Mouse (Mus musculus) lung, embryonic 14.5 days (tissue): ENCODE measurements at regions not wholly inside any gene's neighbourhood (a gene's known extent, or its start where the extent isn't known, plus 50 kb on each side); places are given as distances from the start of the nearest gene placed in this dataset.
"Not testable (repeated sequence)": the region's sequence is repeated elsewhere in the genome, so short reads cannot be mapped to it uniquely, and the experiment has no call there.

Source experiments
- ATAC-seq: fragments of 200-750 bp; cut with Nextera tagmentation; 2 replicates; pipeline ENCODE4 v1.8.0; 2017; ENCODE audit warnings: mild to moderate bottlenecking, moderate TSS enrichment, moderate library complexity; ENCODE audit not compliant: insufficient read depth
- DNase-seq: peaks from one replicate; pipeline ENCODE4 v3.0.0-alpha.2; 2015
- H3K27ac ChIP-seq: fragments of 300-500 bp; sonication (generic); 2 replicates; pipeline ENCODE4 v1.5.1; 2014; ENCODE audit warnings: low read depth, mild to moderate bottlenecking, moderate library complexity
- H3K27me3 ChIP-seq: fragments of 300-500 bp; sonication (generic); 2 replicates; pipeline ENCODE4 v1.6.1; 2014; ENCODE audit warnings: low read length, control low read depth; ENCODE audit not compliant: insufficient read depth
- H3K36me3 ChIP-seq: fragments of 300-500 bp; sonication (generic); 2 replicates; pipeline ENCODE4 v1.6.1; 2014; ENCODE audit warnings: control low read depth; ENCODE audit not compliant: insufficient read depth
- H3K4me1 ChIP-seq: fragments of 300-500 bp; sonication (generic); 2 replicates; pipeline ENCODE4 v1.6.1; 2014; ENCODE audit warnings: antibody characterized with exemption, control low read depth; ENCODE audit not compliant: insufficient read depth
- H3K4me2 ChIP-seq: fragments of 300-500 bp; sonication (generic); 2 replicates; pipeline ENCODE4 v1.6.1; 2014; ENCODE audit warnings: mild to moderate bottlenecking
- H3K4me3 ChIP-seq: fragments of 300-500 bp; sonication (generic); 2 replicates; pipeline ENCODE4 v1.5.1; 2014; ENCODE audit warnings: low read depth, low read length
- H3K9ac ChIP-seq: fragments of 300-500 bp; sonication (generic); 2 replicates; pipeline ENCODE4 v1.6.1; 2014
- H3K9me3 ChIP-seq: fragments of 300-500 bp; sonication (generic); 2 replicates; pipeline ENCODE4 v1.6.1; 2016; ENCODE audit warnings: low read depth, low read length, control low read depth
- CTCF ChIP-seq: IDR thresholded peaks from 2 replicates; pipeline ENCODE4 v1.5.1; 2016; ENCODE audit warnings: antibody characterized with exemption, low read depth
- WGBS: fragments of 180-500 bp; shearing (Covaris S2); extraction: QIAGEN DNeasy Blood & Tissue Kit; methylation state at CpG from one replicate; pipeline ENCODE4 v1.1.7; 2014; 5-methylcytosine and 5-hydroxymethylcytosine counted together

DNA sequence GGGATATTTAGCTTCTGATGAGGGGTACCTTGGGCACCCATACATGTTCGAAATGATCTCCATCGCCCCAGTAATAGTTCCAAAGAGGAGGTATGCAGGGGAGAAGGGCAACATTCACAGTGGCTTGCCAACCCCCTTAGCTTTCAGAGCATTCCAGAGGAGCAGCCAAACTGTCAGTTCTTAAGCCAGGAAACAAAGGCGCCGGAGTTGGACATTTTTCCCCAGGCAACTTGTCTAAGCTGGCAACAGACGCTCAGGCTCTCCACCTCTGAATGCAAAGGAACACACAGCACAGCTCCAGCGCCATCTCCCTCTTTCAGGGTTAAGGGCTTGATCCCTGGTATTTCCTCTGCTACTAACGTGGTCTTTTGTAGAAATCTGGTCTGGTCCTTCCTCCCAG, 169.2 kb upstream of the Kit start:
- Histone ChIP-seq H3K36me3 (no peaks in the 10 kb centered on the region), H3K9ac (no peak overlapping the region), H3K4me2 (no peak overlapping the region), H3K27me3 (no peaks in the 10 kb centered on the region), H3K27ac (no peak overlapping the region), H3K4me3 (no peak overlapping the region), H3K4me1 (peaks cover 12% of the 10 kb centered on the region), H3K9me3 (no peaks in the 10 kb centered on the region)
- DNase-seq, result peak; percentile 70
- TF ChIP-seq CTCF, result no peak
- ATAC-seq, result no peak
- 44% methylated on average over 7 of the region's 7 CpGs for WGBS

DNA sequence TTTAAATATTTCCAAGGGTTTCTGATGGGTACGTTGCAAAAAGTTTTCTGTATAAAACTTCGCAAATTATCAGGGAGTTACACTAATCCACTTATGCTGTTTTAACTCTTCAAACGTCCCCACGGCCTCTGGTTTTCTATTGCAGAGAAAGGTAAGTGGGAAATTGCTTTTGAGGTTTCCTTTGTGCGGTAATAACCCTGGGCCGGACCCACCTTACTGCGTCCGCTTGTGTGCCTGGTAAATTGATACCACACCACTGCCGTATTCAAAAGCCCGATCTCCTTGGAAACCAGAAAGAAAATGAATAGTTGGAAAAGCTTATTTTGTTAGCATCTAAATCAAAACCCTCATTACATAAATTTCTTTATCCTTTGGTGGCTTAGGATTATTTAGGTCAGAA, 167.0 kb upstream of the Kit start:
- ATAC-seq (no peak), DNase-seq (no peak)
- Histone ChIP-seq H3K9me3 (no peaks in the 10 kb centered on the region), H3K4me2 (no peak overlapping the region), H3K4me3 (no peak overlapping the region), H3K36me3 (no peaks in the 10 kb centered on the region), H3K27me3 (no peaks in the 10 kb centered on the region), H3K4me1 (peaks cover 5% of the 10 kb centered on the region; the same call in 1 of the 2 replicates), H3K27ac (no peak overlapping the region), H3K9ac (no peak overlapping the region)
- WGBS, result 84% methylated on average over 10 of the region's 10 CpGs
- no peak for TF ChIP-seq CTCF

DNA sequence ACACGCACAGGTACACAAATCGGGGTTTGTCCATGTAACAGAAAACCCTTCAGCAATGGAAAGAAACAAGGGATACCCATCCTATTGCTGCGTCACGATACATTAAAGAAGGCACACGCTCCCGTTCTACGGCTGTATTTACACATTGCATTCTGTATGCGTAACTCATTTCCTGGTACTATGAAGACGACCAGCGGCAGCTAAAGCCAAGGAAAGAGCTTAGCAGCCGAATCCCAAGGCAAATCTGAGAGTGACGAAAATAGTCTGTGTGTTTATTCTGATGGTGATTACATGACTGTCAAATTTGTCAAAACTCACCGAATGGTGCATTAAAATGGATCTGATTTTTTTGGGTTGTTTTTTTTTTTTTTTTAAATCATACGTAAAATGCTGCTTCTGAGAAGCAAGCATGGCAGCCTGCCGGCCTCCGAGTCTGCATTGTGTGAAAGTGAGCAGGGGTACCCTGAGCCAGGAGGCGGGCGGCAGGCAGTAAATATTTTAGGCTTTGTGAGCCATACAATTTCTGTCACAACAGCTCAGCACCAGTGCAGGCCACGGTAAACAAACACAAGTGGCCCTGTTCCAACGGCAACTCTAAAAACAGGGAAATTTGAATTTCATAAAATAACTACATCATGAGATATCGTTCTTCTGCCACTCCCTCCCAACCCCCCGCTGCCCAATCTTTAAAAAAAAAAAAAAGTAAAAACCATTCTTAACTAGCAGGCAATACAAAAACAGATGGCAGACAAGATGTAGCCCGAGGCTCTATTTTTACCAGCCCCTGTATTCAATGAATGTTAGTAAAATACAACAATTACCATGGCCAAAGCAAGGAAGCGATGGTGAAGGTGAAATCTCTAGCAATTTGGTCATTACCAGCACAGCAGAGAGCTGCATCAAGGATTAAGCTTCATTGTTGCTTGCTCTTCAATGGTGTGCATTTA, 164.2 kb upstream of the Kit start:
- WGBS, result 62% methylated on average over 24 of the region's 24 CpGs
- no peak overlapping the region for H3K9ac ChIP-seq
- no peak for ATAC-seq
- TF ChIP-seq CTCF, result no peak
- peak; percentile 70 for DNase-seq
- H3K27ac ChIP-seq, result no peak overlapping the region
- peak overlapping the region; percentile 4; the same call in 1 of the 2 replicates for H3K4me3 ChIP-seq
- H3K4me1 ChIP-seq, result no peaks in the 10 kb centered on the region
- H3K4me2 ChIP-seq, result peak overlapping the region; percentile 40
- H3K9me3 ChIP-seq, result no peaks in the 10 kb centered on the region
- no peaks in the 10 kb centered on the region for H3K36me3 ChIP-seq
- no peaks in the 10 kb centered on the region for H3K27me3 ChIP-seq

DNA sequence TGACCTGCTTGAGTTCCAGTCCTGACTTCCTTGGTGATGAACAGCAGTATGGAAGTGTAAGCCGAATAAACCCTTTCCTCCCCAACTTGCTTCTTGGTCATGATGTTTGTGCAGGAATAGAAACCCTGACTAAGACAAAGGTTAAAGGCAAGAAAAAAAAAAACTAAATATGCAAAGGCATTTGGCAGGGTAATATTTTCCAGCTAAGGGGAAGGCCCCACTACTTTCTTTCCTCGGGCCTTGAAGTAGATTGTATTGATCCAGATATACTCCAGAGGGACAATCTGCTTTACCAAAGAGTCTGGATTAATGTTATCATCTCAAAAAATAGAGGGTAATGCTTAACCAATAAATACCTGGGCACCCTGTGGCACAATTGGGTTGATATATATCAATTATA, 155.4 kb upstream of the Kit start:
- not testable (repeated sequence) for DNase-seq, ATAC-seq, H3K27me3 ChIP-seq, H3K4me1 ChIP-seq, H3K4me3 ChIP-seq, H3K36me3 ChIP-seq, H3K27ac ChIP-seq, H3K4me2 ChIP-seq, H3K9ac ChIP-seq, H3K9me3 ChIP-seq
- 84% methylated on average over 1 of the region's 2 CpGs for WGBS

DNA sequence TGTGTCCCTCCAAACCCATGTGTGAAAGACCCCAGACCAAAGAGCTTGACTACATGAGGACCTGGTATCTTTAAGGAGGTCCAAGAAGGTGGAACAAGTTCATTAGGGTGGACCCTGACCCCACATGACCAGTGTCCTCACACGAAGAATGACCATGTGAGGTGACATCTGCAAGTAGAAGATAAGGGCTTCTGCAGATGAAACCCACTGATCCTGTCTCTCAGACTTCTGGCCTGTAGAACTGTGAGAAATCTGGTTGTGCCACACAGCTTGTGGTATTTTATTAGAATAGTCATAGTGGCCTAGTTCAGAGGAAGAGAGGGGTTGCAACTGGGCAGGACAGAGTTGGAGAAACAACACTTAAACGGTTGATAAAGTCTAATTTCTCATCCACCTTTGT, 141.8 kb upstream of the Kit start:
- no peak overlapping the region for H3K4me3 ChIP-seq
- no peak overlapping the region for H3K9ac ChIP-seq
- H3K27me3 ChIP-seq, result no peaks in the 10 kb centered on the region
- H3K9me3 ChIP-seq, result no peaks in the 10 kb centered on the region
- H3K4me2 ChIP-seq, result no peak overlapping the region
- ATAC-seq (no peak), DNase-seq (no peak)
- no peaks in the 10 kb centered on the region for H3K4me1 ChIP-seq
- no peak for TF ChIP-seq CTCF
- WGBS, result 73% methylated on average over 2 of the region's 2 CpGs
- no peak overlapping the region for H3K27ac ChIP-seq
- no peaks in the 10 kb centered on the region for H3K36me3 ChIP-seq

DNA sequence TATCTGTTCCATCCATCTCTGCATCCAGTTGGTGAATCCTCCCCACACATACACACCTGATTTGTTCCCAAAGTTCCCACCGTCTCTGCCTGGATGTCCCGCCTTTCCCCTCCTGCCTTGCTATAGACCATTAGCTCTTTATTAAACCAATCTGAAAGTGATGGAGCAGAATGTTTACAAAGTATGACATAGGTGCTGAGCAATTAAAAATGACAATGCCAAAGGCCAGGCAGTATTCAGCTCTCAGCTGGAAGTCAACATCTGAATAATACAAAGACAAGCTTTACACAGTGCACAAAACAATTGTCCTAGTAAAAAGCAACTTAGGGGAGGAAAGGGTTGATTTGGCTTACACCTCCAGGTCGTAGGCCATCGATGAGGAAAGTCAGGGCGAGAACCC, 136.8 kb upstream of the Kit start:
- H3K4me3 ChIP-seq, result no peak overlapping the region
- H3K4me1 ChIP-seq, result no peaks in the 10 kb centered on the region
- WGBS, result 59% methylated on average over 5 of the region's 5 CpGs
- H3K9ac ChIP-seq, result no peak overlapping the region
- TF ChIP-seq CTCF, result no peak
- no peak overlapping the region for H3K4me2 ChIP-seq
- no peaks in the 10 kb centered on the region for H3K27me3 ChIP-seq
- no peak for DNase-seq
- no peak for ATAC-seq
- H3K27ac ChIP-seq, result no peak overlapping the region
- H3K36me3 ChIP-seq, result no peaks in the 10 kb centered on the region
- H3K9me3 ChIP-seq, result no peaks in the 10 kb centered on the region

DNA sequence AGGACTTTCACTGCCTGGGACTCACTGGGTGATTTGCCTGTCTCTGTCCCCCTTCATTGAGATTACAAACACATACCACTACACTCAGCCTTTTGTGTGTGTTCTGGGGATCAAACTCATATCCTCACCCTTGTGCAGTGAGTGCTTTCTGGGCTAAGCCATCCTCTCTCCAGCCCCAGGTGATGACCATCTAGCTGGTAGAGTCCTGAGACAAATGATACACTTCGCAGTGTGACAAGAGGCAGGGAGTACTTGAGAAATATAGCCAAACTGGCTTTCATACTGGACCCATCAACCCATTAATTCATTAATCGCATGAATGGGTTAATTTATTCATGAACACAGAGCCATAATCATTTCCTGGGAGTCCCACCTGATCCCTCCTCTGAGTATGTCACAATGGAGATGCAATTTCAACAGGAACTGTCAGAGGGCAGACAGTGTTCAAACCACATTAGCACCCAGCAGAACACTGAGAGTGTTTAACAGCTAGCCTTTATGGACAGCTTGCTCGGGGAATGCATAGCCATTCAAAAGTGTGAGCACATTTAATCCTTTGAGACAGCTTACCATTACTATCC, 130.6 kb upstream of the Kit start:
- TF ChIP-seq CTCF, result no peak

More for the DNA sequence above, 130.6 kb upstream of the Kit start:
- Histone ChIP-seq H3K9ac (no peak overlapping the region), H3K27ac (no peak overlapping the region), H3K4me1 (no peaks in the 10 kb centered on the region), H3K4me3 (no peak overlapping the region), H3K36me3 (no peaks in the 10 kb centered on the region), H3K27me3 (no peaks in the 10 kb centered on the region; the same call in 1 of the 2 replicates), H3K9me3 (no peaks in the 10 kb centered on the region), H3K4me2 (no peak overlapping the region)
- no peak for ATAC-seq
- WGBS, result 84% methylated on average over 3 of the region's 3 CpGs
- DNase-seq, result no peak
